Mouse (Mus musculus) inflammation-experienced regulatory T-cells, adult 6 months (primary cell): ENCODE measurements around the gene Cryl1. TPM values are rescaled to one million over a fixed set of nuclear protein-coding genes. Genes with fewer than 3 reads are reported as not detected.
A peak's percentile ranks its signal among the peaks of the same experiment; 100 is the strongest.

Experiments
- ATAC-seq: one replicate; pipeline ENCODE4 v1.8.0; 2017
- polyA plus RNA-seq, 3 experiments: library from polyadenylated mRNA; unstranded; fragments of 100-300 nt; shearing (Covaris generic); gene quantifications; one replicate each; pipeline ENCODE4 v1.2.1; 2017

Gene Cryl1
- polyA plus RNA-seq, 3 experiments from 2014 or later: 14.0 to 26.1 (median 18.7) TPM

DNA sequence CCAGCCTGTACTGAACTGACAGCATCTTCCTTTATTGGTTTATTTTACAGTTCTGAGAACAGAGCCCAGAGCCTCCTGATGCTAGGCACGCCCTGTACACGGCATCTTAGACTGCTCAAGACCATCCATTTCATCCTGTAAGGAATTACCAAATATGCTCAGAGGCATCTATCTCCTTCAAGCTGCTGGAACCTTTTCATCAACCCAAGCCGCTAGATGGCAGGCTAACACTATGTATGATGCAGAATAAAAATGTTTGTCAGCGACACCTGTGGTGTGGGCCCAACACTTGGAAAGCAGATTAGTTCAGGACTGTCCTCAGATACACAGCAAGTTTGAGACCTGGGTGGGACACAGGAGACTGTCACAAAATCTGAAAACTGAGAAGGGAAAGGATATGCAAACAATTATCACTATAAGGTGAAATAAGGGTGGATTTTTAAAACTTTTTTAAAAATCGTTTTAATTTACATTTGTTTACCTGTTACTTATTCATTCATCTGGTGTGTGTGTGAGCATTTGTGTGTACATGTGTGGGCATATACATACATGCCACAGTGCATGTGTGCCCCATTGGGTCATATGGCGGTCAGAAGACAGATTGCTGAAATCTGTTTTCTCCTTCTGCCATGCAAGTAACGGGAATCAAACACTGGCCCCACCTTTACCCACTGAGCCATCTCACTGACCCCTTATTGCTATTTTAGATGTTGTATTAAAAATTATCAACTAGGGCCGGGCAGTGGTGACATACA lies 25.8 kb downstream of the Cryl1 start:
- peak; percentile 97 for ATAC-seq

DNA sequence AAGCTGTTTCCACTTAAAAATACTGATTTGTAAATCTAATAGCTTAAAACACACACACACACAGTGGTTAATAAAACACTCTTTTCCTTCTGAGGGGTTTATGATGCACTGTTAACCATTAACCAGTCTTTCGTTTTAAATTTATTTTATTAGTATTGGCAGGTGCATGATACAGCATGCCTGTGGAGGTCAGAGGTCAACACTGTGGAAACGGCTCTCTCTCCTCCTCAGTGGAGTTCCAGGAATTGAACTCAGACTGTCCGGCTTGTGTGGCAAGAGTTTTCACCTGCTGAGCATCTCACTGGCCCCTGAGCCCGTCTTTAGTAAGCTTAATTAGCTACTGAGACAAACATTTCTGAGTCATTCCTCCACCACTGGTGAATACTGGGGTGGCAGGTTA lies 31.0 kb downstream of the Cryl1 start:
- no peak for ATAC-seq

- no peak for ATAC-seq
These were observed 31.6 kb downstream of the Cryl1 start for GRCm38 (mm10) chr14:57366724-57367123.

DNA sequence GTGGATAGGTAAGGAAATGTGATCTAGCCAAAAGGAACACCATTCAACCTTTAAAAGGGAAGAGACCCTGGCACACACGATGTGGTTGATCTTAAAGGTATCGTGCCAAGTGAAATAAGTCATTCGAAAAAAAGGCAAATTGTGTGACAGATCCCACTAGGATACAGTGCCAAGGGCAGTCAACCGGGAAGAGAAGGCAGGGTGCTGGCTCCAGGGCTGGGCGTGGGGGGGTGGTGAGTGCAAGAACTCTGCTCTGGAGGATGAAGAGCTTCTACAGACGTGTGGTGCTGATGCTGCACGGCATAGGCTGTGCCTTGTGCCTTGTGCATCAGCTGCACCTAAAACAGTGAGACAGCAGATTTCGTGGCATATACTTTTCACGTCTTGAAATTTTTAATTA lies 33.0 kb downstream of the Cryl1 start:
- ATAC-seq: no peak

DNA sequence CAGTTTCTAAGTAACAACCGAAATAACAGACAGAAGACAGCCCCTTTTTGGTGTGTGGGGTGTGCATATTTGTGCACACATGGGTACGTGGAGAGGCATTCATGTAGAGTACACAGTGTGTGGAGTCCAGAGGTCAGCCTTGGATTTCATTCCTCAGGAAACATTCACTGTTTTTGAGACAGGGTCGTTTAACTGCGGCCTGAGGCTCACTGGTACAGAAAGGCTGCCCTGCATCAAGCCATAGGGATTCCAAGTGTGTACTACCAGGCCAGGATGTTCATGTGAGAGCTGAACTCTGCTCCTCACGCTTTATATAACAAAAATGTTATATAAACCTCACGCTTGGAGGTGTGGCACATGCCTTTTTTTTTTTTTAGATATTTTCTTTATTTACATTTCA lies 34.5 kb downstream of the Cryl1 start:
- ATAC-seq: no peak

- peak; percentile 52 for ATAC-seq
These were observed 35.3 kb downstream of the Cryl1 start for GRCm38 (mm10) chr14:57362726-57363660.

GRCm38 (mm10) chr14:57357030-57357429 lies 41.3 kb downstream of the Cryl1 start:
- no peak for ATAC-seq

- ATAC-seq: no peak
These were observed 46.7 kb downstream of the Cryl1 start for GRCm38 (mm10) chr14:57351521-57352235.

GRCm38 (mm10) chr14:57349955-57350354 lies 48.4 kb downstream of the Cryl1 start:
- ATAC-seq: no peak

- no peak for ATAC-seq
These were observed 50.2 kb downstream of the Cryl1 start for GRCm38 (mm10) chr14:57348155-57348554.

- ATAC-seq: no peak
These were observed 52.2 kb downstream of the Cryl1 start for GRCm38 (mm10) chr14:57346135-57346534.

DNA sequence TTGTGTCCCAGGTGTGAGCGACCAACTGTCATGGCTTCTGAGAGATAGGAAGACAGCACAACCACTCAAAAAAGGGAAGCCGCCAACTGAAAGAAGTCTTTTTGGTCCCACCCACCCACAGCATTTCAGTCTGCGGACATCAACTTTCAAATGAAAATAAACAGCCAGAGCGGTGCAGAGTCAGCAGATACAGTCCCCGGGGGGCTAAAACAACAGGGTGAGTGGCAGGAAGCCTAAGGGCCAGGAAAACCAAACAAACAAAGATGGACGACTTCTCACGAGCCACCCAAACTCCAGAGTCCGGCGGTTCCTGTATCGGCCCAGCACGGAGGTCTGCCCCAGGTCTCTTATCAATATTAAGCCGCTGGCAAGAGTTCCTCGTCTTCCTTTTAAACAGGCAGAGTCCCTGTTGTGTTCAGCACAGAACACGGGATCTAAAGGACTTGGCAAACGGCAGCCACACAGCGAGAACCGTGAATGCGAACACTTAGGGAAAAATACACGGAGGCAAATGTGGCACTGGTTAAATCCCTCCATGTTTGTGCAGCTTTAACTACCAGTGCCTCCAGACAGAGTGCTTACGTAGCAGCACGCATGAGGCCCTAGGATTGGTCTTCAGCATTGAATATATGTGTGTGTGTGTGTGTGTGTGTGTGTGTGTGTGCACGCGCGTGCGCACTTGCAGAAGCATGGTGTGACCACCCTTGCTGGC lies 53.4 kb downstream of the Cryl1 start:
- ATAC-seq: no peak

DNA sequence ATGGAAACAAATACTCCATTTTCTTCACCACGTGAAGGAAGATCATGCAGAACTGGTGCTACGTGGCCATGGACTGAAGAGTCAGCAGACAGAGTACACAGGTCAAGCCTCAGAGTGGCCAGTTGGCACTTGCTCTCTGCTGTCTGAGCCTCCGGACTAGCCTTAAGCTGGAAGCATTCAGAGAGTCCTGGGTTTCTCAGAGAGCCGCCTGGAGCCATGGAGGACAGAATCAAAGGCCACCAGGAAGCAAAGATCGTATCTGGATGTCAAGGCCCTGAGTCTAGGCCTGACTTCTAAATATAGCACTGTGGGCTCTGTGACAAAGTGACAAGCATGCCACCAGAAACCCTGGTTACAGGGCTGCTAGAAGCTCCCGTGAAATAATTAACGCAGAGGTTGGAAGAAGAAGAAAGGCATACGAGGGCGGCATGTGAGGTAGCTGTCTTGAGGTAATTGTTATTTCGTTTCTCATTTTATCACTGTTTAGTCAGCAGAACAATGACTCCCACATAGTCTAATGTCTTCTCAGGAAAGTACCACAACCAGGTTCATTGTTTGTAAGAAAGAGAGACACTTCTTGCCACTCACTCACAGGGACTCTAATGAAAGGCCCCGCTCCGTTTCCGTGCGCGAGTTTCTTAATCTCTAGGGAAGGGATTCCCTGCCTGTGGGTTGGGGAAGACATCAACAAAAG lies 55.1 kb downstream of the Cryl1 start:
- ATAC-seq: no peak

DNA sequence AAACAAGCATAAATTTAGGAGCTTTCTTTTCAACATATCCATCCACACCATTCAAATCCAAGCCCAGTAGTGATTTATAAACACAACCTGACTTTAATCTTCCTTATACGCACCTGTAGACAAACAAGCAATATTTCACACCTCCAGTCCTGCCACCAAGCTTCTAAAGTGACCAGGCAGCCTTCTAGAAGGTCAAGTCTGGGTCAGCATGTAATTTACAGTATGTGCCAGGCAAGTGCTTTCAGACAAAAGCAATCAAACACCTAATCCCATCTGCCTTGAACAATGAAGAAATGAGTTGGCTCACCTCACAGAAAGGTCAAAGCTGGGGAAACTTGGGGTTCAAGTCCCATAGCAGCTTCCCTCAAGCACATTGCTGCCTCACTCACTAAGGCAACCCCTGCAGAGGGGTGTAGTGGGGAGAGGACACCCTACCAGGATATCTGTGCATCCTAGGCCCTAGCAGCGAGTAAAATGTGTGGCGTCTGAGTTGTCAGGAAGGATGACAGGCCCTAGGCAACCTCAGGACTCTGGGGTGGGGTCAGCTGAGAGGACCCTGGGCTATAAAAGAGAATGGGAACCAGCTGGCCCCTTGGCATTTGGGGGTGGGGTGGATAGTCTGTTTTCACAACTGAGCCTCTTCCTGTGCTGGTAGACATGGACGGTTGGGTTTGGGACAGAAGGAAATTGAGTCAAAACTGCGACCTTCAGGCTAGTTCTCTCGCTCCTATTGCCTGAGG lies 55.8 kb downstream of the Cryl1 start:
- ATAC-seq: no peak

DNA sequence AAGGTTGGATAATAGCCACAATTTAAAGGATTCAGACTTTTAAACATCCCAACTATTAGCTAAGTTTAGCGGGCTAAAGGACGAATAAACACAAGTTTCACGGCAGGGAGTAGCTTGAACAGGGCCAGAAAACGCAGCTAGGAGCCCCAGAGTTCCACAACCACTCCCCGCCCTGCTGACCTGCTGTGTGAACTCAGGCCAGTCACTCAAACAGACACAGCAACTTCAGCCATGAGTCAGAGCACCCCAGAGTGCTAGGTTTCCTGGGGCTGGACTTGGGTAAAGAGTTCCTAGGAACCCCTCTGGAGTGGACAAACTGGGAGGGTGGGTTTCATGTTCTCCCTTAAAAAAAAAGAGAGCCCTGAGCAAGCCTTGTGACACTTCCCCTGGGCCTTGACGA lies 59.7 kb downstream of the Cryl1 start:
- ATAC-seq: no peak

- ATAC-seq: no peak
These were observed 63.5 kb downstream of the Cryl1 start for GRCm38 (mm10) chr14:57334833-57335232.

DNA sequence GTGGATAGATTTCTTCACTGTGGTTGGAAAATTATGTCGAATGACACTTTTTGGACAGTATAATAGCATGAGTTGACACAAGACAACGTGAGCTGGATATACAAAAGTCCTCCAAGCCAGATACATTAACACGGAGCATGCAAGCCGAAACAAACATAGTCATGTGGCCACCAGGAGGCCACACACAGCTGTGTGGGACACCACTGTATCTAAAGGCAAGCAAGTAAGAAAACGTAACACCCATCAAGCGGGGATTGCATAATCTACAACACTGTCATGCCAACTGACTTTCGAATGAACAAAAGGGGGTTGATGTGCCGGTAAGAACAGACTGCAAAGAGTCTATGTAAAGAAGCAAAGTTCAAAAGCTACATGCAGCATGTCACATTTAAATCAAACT lies 65.8 kb downstream of the Cryl1 start:
- no peak for ATAC-seq

DNA sequence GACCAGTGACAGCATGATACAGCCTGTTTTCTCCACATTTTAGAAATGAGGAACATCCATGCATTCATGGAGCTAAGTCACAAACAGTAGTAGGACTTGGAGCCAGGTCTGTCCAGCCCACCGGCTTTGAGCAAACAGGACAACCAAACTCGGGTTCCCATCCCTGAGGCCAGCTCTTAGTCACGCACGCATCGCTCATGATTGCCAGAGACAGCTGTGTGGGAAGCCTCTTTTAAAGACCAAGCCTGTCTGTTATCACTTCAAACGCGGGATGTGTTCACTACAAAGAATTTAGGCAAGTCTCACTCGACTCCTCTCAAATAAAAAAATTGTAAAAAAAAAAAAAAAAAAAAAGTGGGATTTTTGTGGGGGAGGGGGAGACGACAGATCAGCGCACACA lies 67.2 kb downstream of the Cryl1 start:
- ATAC-seq: no peak

GRCm38 (mm10) chr14:57329600-57329999 lies 68.7 kb downstream of the Cryl1 start:
- ATAC-seq: no peak

DNA sequence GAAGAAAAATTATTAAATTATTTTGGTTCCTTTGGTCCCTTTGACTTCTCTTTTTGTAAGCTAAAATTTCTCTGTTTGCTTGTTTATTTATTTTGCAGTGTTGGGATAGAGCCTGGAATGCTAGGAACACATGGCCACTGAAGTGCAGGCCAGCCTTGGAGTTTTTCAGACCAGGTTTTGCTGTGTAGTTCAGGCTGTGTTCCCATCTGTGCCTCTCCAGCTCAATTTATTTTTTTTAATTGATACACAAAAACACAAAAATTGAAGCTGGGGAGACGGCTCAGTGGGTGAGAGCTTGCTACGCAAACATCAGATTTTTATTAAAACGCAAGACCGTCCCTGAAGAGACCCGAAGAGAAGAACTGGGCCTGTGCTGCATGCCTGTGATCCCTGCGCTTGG lies 71.6 kb downstream of the Cryl1 start:
- ATAC-seq: no peak

GRCm38 (mm10) chr14:57318812-57319211 lies 79.5 kb downstream of the Cryl1 start:
- ATAC-seq: no peak
